Mouse (Mus musculus) heart, embryonic 14.5 days (tissue): ENCODE measurements around the gene Megf8. TPM values are rescaled to one million over a fixed set of nuclear protein-coding genes. Genes with fewer than 3 reads are reported as not detected.
"Not testable (repeated sequence)": the region's sequence is repeated elsewhere in the genome, so short reads cannot be mapped to it uniquely, and the experiment has no call there.

ENCODE experiments used
- ATAC-seq: fragments of 200-750 bp; cut with Nextera tagmentation; 2 replicates; pipeline ENCODE4 v1.8.0; 2017; ENCODE audit warnings: low read depth, moderate TSS enrichment; ENCODE audit not compliant: insufficient number of reproducible peaks, insufficient read depth, low FRiP score
- H3K27ac ChIP-seq, 2 experiments: fragments of 200-500 bp in 1 of 2; fragments of 300-500 bp in 1 of 2; sonication (generic) in 1 of 2; replicated peaks in 1 of 2; 2 replicates each; pipeline ENCODE4 v1.5.1; 2012 to 2014; ENCODE audit warnings: low read depth in 2 of 2, low read length in 2 of 2, control low read depth in 1 of 2, mild to moderate bottlenecking in 1 of 2, mixed read lengths in 1 of 2; ENCODE audit not compliant: control insufficient read depth in 1 of 2, insufficient read depth in 1 of 2
- H3K27me3 ChIP-seq: fragments of 300-500 bp; sonication (generic); 2 replicates; pipeline ENCODE4 v1.6.1; 2014; ENCODE audit warnings: mild to moderate bottlenecking, low read length, control low read depth; ENCODE audit not compliant: control insufficient read depth, insufficient read depth
- H3K36me3 ChIP-seq: fragments of 300-500 bp; sonication (generic); 2 replicates; pipeline ENCODE4 v1.6.1; 2014; ENCODE audit warnings: mild to moderate bottlenecking, control low read depth, low read length, mixed read lengths; ENCODE audit not compliant: control insufficient read depth, insufficient read depth
- H3K4me1 ChIP-seq, 2 experiments: fragments of 200-500 bp in 1 of 2; fragments of 300-500 bp in 1 of 2; sonication (generic) in 1 of 2; 2 replicates each; pipeline ENCODE4 v1.6.1; 2012 to 2014; ENCODE audit warnings: low read length in 2 of 2, control low read depth in 1 of 2, mixed read lengths in 1 of 2; ENCODE audit not compliant: control insufficient read depth in 2 of 2, insufficient read depth in 2 of 2
- H3K4me2 ChIP-seq: fragments of 300-500 bp; sonication (generic); 2 replicates; pipeline ENCODE4 v1.6.1; 2014; ENCODE audit warnings: mild to moderate bottlenecking, low read length
- H3K4me3 ChIP-seq, 2 experiments: fragments of 200-500 bp in 1 of 2; fragments of 300-500 bp in 1 of 2; sonication (generic) in 1 of 2; 2 replicates each; pipeline ENCODE4 v1.5.1; 2012 to 2014; ENCODE audit warnings: low read length in 2 of 2, mild to moderate bottlenecking in 2 of 2, control low read depth in 1 of 2, low read depth in 1 of 2, moderate library complexity in 1 of 2; ENCODE audit not compliant: control insufficient read depth in 1 of 2, insufficient read depth in 1 of 2
- H3K9ac ChIP-seq: fragments of 300-500 bp; sonication (generic); 2 replicates; pipeline ENCODE4 v1.6.1; 2014; ENCODE audit warnings: mild to moderate bottlenecking, low read length
- H3K9me3 ChIP-seq: fragments of 300-500 bp; sonication (generic); 2 replicates; pipeline ENCODE4 v1.6.1; 2016; ENCODE audit warnings: low read length, control low read depth; ENCODE audit not compliant: control insufficient read depth
- WGBS: fragments of 180-500 bp; shearing (Covaris S2); extraction: QIAGEN DNeasy Blood & Tissue Kit; methylation state at CpG from one replicate; pipeline ENCODE4 v1.1.7; 2014; 5-methylcytosine and 5-hydroxymethylcytosine counted together
- polyA plus RNA-seq: library from polyadenylated mRNA; unstranded; fragments of >200 nt; fragmentation: Nextera tagmentation; extraction: Ambion mirVana; gene quantifications from 2 replicates; pipeline ENCODE4 v1.2.1, GENCODE M21; 2014

Megf8 gene
- polyA plus RNA-seq, 1 experiment from 2014 or later, result 7.9 TPM

- ATAC-seq, result no peak
- Histone ChIP-seq H3K27me3 (peaks cover 50% of the 10 kb centered on the region), H3K4me3 (peak overlapping the region; percentile 22 to 66), H3K9ac (peak overlapping the region; percentile 59), H3K4me1 (peaks cover 9 to 23% of the 10 kb centered on the region in 2 experiments), H3K9me3 (no peaks in the 10 kb centered on the region), H3K36me3 (no peaks in the 10 kb centered on the region), H3K4me2 (peak overlapping the region; percentile 94), H3K27ac (no peak overlapping the region)
- WGBS, result 3% methylated on average over 49 of the region's 51 CpGs
Observed at GRCm38 (mm10) chr7:25314606-25315305, 2.2 kb upstream of the Megf8 start.

DNA sequence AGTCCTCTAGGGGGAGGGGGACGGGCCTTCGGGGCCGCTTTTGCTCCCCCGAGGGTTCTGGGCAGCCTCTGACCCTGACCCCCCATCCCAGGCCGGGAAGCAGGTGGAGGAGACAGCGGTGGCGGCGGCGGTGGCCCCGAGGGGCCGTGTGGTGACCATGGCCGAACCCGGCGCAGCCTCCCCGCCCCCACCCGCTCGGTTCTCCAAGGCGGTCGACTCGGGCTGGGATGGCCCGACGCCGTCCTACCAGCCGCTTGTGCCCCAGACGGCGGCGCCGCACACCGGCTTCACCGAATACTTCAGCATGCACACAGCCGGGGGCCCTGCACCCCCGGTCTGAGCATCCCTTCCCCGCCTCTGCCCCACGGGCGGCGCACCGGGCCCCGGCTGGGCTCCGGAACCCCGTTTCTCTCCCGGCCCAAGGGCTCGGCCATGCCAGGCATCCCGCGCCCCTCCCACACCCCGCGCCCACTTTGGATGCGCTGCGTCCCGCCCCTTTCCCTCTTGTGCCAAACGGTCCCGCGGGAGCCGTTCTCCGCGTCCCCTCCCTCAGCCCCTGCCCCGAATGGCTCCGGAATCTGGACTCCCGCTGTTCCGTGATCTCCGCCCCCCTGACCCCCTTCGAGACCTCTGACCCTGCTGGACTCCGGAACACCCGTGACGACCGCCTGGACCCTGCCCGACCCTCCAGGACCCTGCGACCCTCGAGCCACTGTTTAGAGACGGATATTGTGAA is 1.5 kb upstream of the Megf8 start:
- Histone ChIP-seq H3K9me3 (no peaks in the 10 kb centered on the region), H3K4me2 (peak overlapping the region; percentile 94), H3K27me3 (peaks cover 48% of the 10 kb centered on the region), H3K27ac (no peak overlapping the region), H3K9ac (peak overlapping the region; percentile 59), H3K4me3 (peak overlapping the region; percentile 22 to 66), H3K36me3 (no peaks in the 10 kb centered on the region), H3K4me1 (peaks cover 9 to 23% of the 10 kb centered on the region in 2 experiments)
- ATAC-seq, result no peak
- WGBS, result under 1% methylated on average over 64 of the region's 69 CpGs

DNA sequence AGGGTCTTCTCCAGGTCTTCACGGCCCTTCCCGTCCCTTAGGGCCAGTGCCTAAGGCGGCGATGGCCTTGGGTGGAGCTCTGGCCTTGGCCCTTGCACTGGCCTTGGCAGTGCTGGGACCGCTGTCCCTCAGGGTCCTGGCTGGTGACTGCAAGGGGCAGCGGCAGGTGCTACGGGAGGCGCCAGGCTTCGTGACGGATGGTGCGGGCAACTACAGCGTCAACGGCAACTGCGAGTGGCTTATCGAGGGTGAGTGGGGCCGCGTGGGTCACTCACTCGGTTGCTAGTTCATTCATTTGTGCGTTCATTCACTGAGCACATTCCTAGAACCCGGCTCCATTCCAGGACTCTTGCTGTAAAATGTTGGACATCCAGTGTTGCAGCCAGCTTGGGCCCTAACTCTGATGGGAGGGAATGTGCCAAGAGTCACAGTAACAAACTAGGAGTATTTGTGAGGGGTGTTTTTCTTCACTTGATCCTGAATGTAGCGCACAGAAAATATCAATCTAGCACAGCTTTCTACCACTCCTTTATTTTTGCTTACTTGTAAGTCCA is 559 bp downstream of the Megf8 start:
- peak overlapping the region; percentile 56 to 57 for H3K27ac ChIP-seq
- H3K9me3 ChIP-seq, result no peaks in the 10 kb centered on the region
- H3K9ac ChIP-seq, result peak overlapping the region; percentile 85
- ATAC-seq, result no peak
- H3K4me2 ChIP-seq, result peak overlapping the region; percentile 94
- H3K27me3 ChIP-seq, result peaks cover 32% of the 10 kb centered on the region
- peaks cover 17 to 34% of the 10 kb centered on the region in 2 experiments for H3K4me1 ChIP-seq
- H3K4me3 ChIP-seq, result peak overlapping the region; percentile 66 to 72
- 14% methylated on average over 21 of the region's 21 CpGs for WGBS
- H3K36me3 ChIP-seq, result no peaks in the 10 kb centered on the region

DNA sequence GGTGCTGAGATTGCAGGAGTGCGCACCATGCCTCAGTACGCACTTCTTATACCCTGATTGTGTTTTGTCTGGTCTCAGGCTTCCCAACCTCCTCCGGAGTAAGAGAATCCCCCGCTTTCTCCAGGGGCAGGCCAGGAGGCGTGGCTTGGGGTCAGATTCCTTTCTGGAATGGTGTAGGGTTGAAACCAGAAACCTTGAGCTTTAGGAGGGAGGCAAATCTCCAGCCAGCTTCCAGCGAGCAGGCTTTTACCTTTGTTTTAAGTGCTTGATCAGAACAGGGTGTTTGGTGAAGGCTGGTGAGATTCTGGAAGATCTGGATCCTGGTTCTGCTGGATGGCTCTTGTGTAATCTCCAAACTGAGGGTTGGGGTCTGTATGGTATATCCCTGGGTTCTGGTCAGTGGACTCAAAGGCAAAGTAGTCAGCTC is 5.1 kb downstream of the Megf8 start:
- Histone ChIP-seq H3K9me3 (no peaks in the 10 kb centered on the region), H3K4me3 (no peak overlapping the region; a peak in 1 of 4 replicates), H3K27ac (peak overlapping the region; percentile 71), H3K9ac (peak overlapping the region; percentile 54), H3K36me3 (no peaks in the 10 kb centered on the region), H3K4me2 (peak overlapping the region; percentile 51), H3K4me1 (peaks cover 12 to 17% of the 10 kb centered on the region in 2 experiments; a peak in 3 of 4 replicates), H3K27me3 (no peaks in the 10 kb centered on the region)
- peak; percentile 28; the same call in 1 of the 2 replicates for ATAC-seq
- WGBS, result 5% methylated on average over 6 of the region's 6 CpGs

GRCm38 (mm10) chr7:25323219-25323618 is 6.3 kb downstream of the Megf8 start:
- Histone ChIP-seq H3K9me3 (no peaks in the 10 kb centered on the region), H3K4me3 (no peak overlapping the region), H3K36me3 (peaks cover 6% of the 10 kb centered on the region; the same call in 1 of the 2 replicates), H3K27ac (no peak overlapping the region), H3K9ac (no peak overlapping the region), H3K4me2 (no peak overlapping the region), H3K4me1 (peaks cover 8 to 11% of the 10 kb centered on the region in 2 experiments; a peak in 3 of 4 replicates), H3K27me3 (no peaks in the 10 kb centered on the region)
- WGBS, result 95% methylated on average over 2 of the region's 2 CpGs
- ATAC-seq, result no peak

DNA sequence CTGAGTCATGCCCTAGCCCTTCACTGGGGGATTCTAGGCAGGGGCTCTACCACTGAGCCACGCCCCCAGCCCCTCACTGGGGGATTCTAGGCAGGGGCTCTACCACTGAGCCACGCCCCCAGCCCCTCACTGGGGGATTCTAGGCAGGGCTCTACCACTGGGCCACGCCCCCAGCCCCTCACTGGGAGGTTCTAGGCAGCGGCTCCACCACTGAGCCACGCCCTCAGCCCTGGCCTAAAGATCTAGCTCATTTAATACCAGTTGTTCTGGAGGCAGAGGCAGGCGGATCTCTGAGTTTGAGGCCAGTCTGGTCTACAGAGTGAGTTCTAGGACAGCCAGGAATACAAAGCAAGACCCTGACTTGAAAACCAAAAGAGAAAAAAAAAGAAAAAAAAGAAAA is 8.5 kb downstream of the Megf8 start:
- H3K9me3 ChIP-seq, H3K4me3 ChIP-seq, ATAC-seq, H3K9ac ChIP-seq, H3K27ac ChIP-seq, H3K27me3 ChIP-seq, H3K4me2 ChIP-seq: not testable (repeated sequence)
- peaks cover 8 to 11% of the 10 kb centered on the region in 2 experiments; a peak in 3 of 4 replicates for H3K4me1 ChIP-seq
- WGBS, result 86% methylated on average over 6 of the region's 6 CpGs
- peaks cover 22% of the 10 kb centered on the region for H3K36me3 ChIP-seq

DNA sequence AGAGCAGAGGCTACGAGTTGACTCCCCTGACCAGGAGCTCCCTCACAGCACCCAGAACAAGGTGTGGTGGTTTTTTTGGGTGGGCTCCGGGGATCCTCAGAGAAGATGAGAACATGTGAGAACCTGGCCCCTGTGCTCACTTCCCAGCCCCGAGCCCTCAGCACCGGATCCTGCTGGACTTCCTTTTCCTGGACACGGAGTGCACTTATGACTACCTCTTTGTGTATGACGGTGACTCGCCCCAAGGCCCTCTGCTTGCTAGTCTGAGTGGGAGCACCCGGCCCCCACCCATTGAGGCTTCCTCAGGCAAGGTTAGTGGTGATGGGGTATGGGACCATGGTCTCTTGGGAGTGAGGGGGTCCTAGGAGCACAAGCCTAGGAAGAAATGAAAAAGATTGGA is 9.3 kb downstream of the Megf8 start:
- no peak overlapping the region for H3K27ac ChIP-seq
- H3K9ac ChIP-seq, result no peak overlapping the region
- no peak; the same call in 1 of the 2 replicates for ATAC-seq

More for the DNA sequence above, 9.3 kb downstream of the Megf8 start:
- Histone ChIP-seq H3K4me2 (no peak overlapping the region), H3K27me3 (no peaks in the 10 kb centered on the region), H3K36me3 (peaks cover 30% of the 10 kb centered on the region), H3K4me3 (no peak overlapping the region), H3K9me3 (no peaks in the 10 kb centered on the region), H3K4me1 (peaks cover 8 to 11% of the 10 kb centered on the region in 2 experiments; a peak in 3 of 4 replicates)
- 81% methylated on average over 8 of the region's 8 CpGs for WGBS
